Mouse (Mus musculus): ENCODE measurements around the gene Mrps24. TPM values are rescaled to one million over a fixed set of nuclear protein-coding genes. Genes with fewer than 3 reads are reported as not detected.
A peak's percentile ranks its signal among the peaks of the same experiment; 100 is the strongest.

The Mrps24 gene
- polyA plus RNA-seq (2015; fragmentation: Nextera tagmentation; extraction: Ambion mirVana) = 171 and 172 TPM in 2 replicates

GRCm38 (mm10) chr11:5715630-5716105, at the start of gene Mrps24:
Gene Mrps24, minus strand, starts transcription at chr11:5715680.
- Histone ChIP-seq H3K9ac (no peak within 1 kb of the TSS), H3K4me3 (no peak within 1 kb of the TSS), H3K9me3 (no peaks in the 10 kb centered on the region), H3K27ac (no peak within 1 kb of the TSS), H3K27me3 (no peaks in the 10 kb centered on the region), H3K4me2 (no peak within 1 kb of the TSS), H3K36me3 (peaks cover 50% of the 10 kb centered on the region), H3K4me1 (replicated peaks) (no peaks in the 10 kb centered on the region)
- no peak for ATAC-seq (ENCODE audit: low FRiP score)
- WGBS = 85% methylated on average over 14 of the region's 14 CpGs

DNA sequence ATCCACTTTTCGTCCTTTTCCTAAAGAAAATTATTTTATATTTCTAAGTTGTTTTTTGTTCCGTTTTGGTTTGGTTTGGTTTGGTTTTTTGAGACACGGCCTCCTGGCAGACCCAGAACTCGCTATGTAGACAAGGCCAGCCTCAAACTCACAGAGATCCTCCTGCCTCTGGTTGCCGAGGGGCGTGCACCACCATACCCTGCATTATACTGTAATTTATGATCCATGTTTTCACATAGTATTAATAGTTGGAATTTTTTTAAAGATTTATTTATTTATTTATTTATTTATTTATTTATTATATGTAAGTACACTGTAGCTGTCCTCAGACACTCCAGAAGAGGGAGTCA, 47.1 kb upstream of the Mrps24 start:
- Histone ChIP-seq H3K4me2 (peak overlapping the region; percentile 77), H3K4me1 (replicated peaks) (peaks cover 14% of the 10 kb centered on the region), H3K27ac (peak overlapping the region; percentile 96), H3K9ac (peak overlapping the region; percentile 94), H3K4me3 (peak overlapping the region; percentile 66), H3K9me3 (no peaks in the 10 kb centered on the region), H3K36me3 (peaks cover 3% of the 10 kb centered on the region; the same call in 1 of the 2 replicates), H3K27me3 (no peaks in the 10 kb centered on the region)
- 21% methylated on average over 6 of the region's 6 CpGs for WGBS
- ATAC-seq (ENCODE audit: low FRiP score) = peak; percentile 62

GRCm38 (mm10) chr11:5761820-5762632, 46.5 kb upstream of the Mrps24 start, which contains the start of gene Urgcp:
Gene Urgcp, minus strand, starts transcription at chr11:5762376.
- Histone ChIP-seq H3K4me1 (replicated peaks) (peaks cover 14% of the 10 kb centered on the region), H3K4me3 (peak within 1 kb of the TSS; percentile 66), H3K4me2 (peak within 1 kb of the TSS; percentile 77), H3K27me3 (no peaks in the 10 kb centered on the region), H3K9me3 (no peaks in the 10 kb centered on the region), H3K9ac (peak within 1 kb of the TSS; percentile 94), H3K36me3 (peaks cover 5% of the 10 kb centered on the region; the same call in 1 of the 2 replicates), H3K27ac (peak within 1 kb of the TSS; percentile 96)
- WGBS = under 1% methylated on average over 68 of the region's 68 CpGs
- peak; percentile 99 for ATAC-seq (ENCODE audit: low FRiP score)

- H3K9me3 ChIP-seq = peaks cover 7% of the 10 kb centered on the region; the same call in 1 of the 2 replicates
- WGBS = 93% methylated on average over 2 of the region's 2 CpGs
- H3K4me2 ChIP-seq = no peak overlapping the region
- no peak overlapping the region for H3K4me3 ChIP-seq
- ATAC-seq (ENCODE audit: low FRiP score) = no peak
- H3K4me1 ChIP-seq (replicated peaks) = no peaks in the 10 kb centered on the region
- H3K36me3 ChIP-seq = peaks cover 17% of the 10 kb centered on the region
- H3K9ac ChIP-seq = no peak overlapping the region
- H3K27ac ChIP-seq = no peak overlapping the region
- no peaks in the 10 kb centered on the region for H3K27me3 ChIP-seq
Observed at GRCm38 (mm10) chr11:5753755-5754154, 38.3 kb upstream of the Mrps24 start.

- 84% methylated on average over 2 of the region's 2 CpGs for WGBS
- Histone ChIP-seq H3K36me3 (no peaks in the 10 kb centered on the region), H3K9me3 (no peaks in the 10 kb centered on the region), H3K27ac (no peak overlapping the region), H3K4me1 (replicated peaks) (peaks cover 7% of the 10 kb centered on the region), H3K27me3 (no peaks in the 10 kb centered on the region), H3K9ac (no peak overlapping the region), H3K4me3 (no peak overlapping the region), H3K4me2 (no peak overlapping the region)
- no peak for ATAC-seq (ENCODE audit: low FRiP score)
Observed at GRCm38 (mm10) chr11:5744951-5745350, 29.5 kb upstream of the Mrps24 start.

DNA sequence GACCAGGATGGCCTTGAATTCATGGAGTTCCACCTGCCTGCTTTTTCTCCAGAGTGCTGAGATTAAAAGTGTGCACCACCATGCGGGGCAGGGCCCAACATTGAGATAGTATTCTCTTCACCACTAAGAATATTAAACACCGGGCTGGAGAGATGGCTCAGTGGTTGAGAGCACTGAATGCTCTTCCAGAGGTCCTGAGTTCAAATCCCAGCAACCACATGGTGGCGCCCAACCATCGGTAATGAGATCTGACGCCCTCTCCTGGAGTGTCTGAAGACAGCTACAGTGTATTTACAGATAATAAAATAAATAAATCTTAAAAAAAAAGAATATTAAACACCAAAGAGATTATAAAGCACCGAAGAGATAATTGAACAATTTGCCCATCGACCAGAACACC, 26.6 kb upstream of the Mrps24 start:
- Histone ChIP-seq H3K4me3 (no peak overlapping the region), H3K27me3 (no peaks in the 10 kb centered on the region), H3K9me3 (no peaks in the 10 kb centered on the region), H3K36me3 (no peaks in the 10 kb centered on the region), H3K4me2 (no peak overlapping the region), H3K4me1 (replicated peaks) (peaks cover 12% of the 10 kb centered on the region), H3K27ac (no peak overlapping the region), H3K9ac (no peak overlapping the region)
- no peak for ATAC-seq (ENCODE audit: low FRiP score)
- 80% methylated on average over 7 of the region's 7 CpGs for WGBS

DNA sequence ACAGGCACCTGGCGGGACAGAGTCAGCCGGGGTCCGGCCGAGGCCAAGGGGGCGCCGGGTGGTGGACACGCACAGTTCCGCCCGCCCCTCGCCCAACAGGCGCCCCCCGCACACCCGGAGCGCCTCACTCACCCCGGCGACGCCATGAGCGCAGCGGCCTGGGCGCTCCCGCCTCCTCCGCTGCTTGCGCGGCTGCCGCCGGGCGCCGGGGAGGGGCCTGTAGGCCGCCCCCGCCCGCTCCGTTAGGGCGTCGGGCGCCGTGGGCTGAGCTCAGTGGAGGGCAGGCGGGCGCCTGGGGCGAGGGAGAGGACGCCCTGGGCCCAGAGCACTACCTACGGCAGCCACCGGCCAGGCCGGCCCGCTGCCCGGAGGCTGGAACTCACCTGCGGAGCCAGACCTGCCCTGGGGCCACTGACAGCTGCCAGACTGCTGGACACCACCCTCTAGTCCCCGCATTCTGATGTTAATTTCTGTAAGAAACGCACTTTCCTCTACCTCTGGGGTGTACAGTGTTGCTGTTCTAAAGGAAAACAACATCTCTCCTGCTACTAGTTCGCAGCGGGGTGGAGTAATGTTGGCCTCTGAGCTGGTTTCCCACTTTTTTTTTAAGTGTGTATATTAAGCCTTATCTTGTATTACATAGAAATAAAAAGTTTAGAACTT, 25.6 kb upstream of the Mrps24 start:
- peak overlapping the region; percentile 94 for H3K4me2 ChIP-seq
- under 1% methylated on average over 36 of the region's 50 CpGs for WGBS
- H3K27me3 ChIP-seq = no peaks in the 10 kb centered on the region
- H3K4me3 ChIP-seq = peak overlapping the region; percentile 93
- H3K36me3 ChIP-seq = no peaks in the 10 kb centered on the region
- peak overlapping the region; percentile 98 for H3K9ac ChIP-seq
- peaks cover 12% of the 10 kb centered on the region for H3K4me1 ChIP-seq (replicated peaks)
- H3K27ac ChIP-seq = peak overlapping the region; percentile 77
- ATAC-seq (ENCODE audit: low FRiP score) = peak; percentile 93
- no peaks in the 10 kb centered on the region for H3K9me3 ChIP-seq

DNA sequence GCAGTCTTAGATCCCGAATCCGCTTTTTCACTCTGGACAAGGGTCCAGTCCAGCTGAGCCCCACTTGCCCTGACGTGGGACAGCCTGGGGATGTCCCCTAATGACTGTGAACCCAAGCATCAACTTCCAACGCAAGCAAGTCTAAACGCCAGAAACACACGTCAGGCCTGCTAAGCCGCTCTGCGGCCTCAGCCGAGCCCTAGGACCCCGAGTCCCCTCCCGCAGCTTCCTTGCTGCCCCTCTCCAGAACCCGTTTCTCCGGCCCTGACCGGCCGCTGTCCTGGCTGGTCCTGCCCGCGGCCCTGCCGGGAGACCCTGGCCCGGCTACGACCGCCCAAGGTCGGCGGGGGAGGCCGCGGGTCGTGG, 25.1 kb upstream of the Mrps24 start:
- peak overlapping the region; percentile 98 for H3K9ac ChIP-seq
- H3K4me2 ChIP-seq = peak overlapping the region; percentile 94
- H3K27me3 ChIP-seq = no peaks in the 10 kb centered on the region
- peak overlapping the region; percentile 93 for H3K4me3 ChIP-seq
- no peaks in the 10 kb centered on the region for H3K9me3 ChIP-seq
- ATAC-seq (ENCODE audit: low FRiP score) = peak; percentile 81
- peak overlapping the region; percentile 77 for H3K27ac ChIP-seq
- H3K36me3 ChIP-seq = no peaks in the 10 kb centered on the region
- 1% methylated on average over 26 of the region's 26 CpGs for WGBS
- H3K4me1 ChIP-seq (replicated peaks) = peaks cover 12% of the 10 kb centered on the region

DNA sequence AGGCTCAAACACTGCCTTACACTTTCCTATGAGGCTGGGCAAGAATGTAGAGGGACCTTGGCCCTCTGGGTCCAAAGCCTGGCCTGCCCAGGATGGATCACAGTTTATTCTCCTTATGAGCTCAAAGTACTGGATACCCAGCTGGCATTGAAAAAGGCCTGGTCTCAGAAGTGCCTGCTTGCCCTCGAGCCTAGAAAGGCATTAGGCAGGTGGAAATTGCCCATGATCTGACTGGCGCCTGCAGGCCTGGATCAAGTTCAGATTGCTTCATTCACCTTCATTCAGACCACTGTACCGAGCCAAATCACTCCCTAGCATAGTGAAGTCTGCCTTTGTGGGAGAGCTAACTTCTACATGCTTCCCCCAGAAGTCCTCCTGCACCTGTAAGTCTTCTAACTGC, 24.4 kb upstream of the Mrps24 start:
- Histone ChIP-seq H3K27ac (no peak overlapping the region), H3K4me3 (peak overlapping the region; percentile 93), H3K9me3 (no peaks in the 10 kb centered on the region), H3K4me2 (peak overlapping the region; percentile 94), H3K4me1 (replicated peaks) (peaks cover 12% of the 10 kb centered on the region), H3K36me3 (no peaks in the 10 kb centered on the region), H3K9ac (0 out of 2 replicates have a peak overlapping the region, but pooled peaks have one; percentile 29), H3K27me3 (no peaks in the 10 kb centered on the region)
- 74% methylated on average over 3 of the region's 3 CpGs for WGBS
- ATAC-seq (ENCODE audit: low FRiP score) = no peak

DNA sequence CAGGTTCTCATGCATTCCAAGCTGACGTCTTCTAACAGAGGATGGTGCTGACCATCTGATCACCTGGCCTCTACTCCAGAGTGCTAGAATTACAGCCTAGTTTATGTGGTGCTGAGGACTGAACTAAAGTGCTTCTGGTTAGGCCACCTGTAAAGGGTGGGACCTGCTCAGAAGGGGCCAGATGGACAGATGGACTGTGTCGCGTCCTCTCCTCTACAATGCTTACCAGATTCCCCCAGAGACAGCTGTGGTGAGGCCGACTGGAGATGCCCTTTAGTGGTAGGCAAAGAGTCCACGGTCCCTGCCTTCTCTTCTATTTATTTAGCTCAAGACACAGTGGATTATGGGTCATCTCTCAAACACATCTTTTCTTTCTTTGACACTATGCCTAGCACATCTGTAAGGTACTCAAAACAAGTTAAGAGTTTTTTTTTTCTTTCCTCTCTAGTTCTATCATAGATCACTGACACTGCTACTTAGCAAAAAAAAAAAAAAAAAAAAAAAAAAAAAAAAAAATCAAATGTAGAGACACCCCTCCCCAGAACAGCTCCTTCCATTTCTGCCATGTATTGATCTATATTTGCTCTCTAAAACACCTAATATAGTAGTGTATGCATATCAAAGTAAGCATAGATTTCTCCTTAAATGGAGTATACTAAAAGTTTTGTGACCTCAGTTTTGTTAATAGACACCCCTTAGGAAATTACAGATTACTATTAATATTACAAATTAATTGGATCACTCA, 23.6 kb upstream of the Mrps24 start:
- H3K4me2 ChIP-seq = no peak overlapping the region
- H3K27me3 ChIP-seq = no peaks in the 10 kb centered on the region
- no peak overlapping the region for H3K9ac ChIP-seq
- peaks cover 12% of the 10 kb centered on the region for H3K4me1 ChIP-seq (replicated peaks)
- WGBS = 81% methylated on average over 5 of the region's 5 CpGs
- no peak for ATAC-seq (ENCODE audit: low FRiP score)
- H3K27ac ChIP-seq = no peak overlapping the region
- H3K9me3 ChIP-seq = no peaks in the 10 kb centered on the region
- no peak overlapping the region for H3K4me3 ChIP-seq
- no peaks in the 10 kb centered on the region for H3K36me3 ChIP-seq

- H3K36me3 ChIP-seq = no peaks in the 10 kb centered on the region
- no peak overlapping the region for H3K9ac ChIP-seq
- H3K27me3 ChIP-seq = no peaks in the 10 kb centered on the region
- H3K4me1 ChIP-seq (replicated peaks) = peaks cover 19% of the 10 kb centered on the region
- H3K27ac ChIP-seq = no peak overlapping the region
- H3K9me3 ChIP-seq = no peaks in the 10 kb centered on the region
- no peak overlapping the region for H3K4me2 ChIP-seq
- no peak for ATAC-seq (ENCODE audit: low FRiP score)
- no peak overlapping the region for H3K4me3 ChIP-seq
- WGBS = 93% methylated on average over 5 of the region's 5 CpGs
Observed at GRCm38 (mm10) chr11:5737137-5737536, 21.7 kb upstream of the Mrps24 start.

DNA sequence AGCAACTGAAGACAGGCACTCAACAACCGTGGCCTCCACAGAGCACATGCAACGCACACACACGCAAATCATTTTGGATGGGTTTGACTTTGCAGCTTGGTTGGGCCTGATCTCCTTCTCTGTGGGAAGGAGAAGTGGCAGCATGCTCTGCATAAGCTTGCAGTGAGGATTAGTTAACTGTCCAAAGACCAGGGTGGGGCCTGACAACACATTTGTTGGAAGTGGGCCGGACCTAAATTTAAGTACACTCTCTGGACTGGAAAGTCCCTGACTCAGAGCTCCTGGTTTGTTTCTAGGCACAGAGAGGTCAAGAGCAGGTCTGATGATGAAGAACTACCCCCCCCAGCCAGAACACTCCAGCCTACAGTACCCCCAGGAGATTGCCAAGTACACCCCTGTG, 18.8 kb upstream of the Mrps24 start:
- H3K4me2 ChIP-seq = no peak overlapping the region
- H3K27ac ChIP-seq = no peak overlapping the region
- H3K9ac ChIP-seq = no peak overlapping the region
- no peak overlapping the region for H3K4me3 ChIP-seq
- H3K36me3 ChIP-seq = no peaks in the 10 kb centered on the region
- H3K4me1 ChIP-seq (replicated peaks) = 0 out of 2 replicates have a peak, but pooled peaks cover 7% of the 10 kb centered on the region
- WGBS = 94% methylated on average over 4 of the region's 4 CpGs
- no peak for ATAC-seq (ENCODE audit: low FRiP score)
- H3K9me3 ChIP-seq = no peaks in the 10 kb centered on the region
- no peaks in the 10 kb centered on the region for H3K27me3 ChIP-seq
